Comparison of ENCODE assay signal across 8 mouse cellular contexts in the genomic region with DNA sequence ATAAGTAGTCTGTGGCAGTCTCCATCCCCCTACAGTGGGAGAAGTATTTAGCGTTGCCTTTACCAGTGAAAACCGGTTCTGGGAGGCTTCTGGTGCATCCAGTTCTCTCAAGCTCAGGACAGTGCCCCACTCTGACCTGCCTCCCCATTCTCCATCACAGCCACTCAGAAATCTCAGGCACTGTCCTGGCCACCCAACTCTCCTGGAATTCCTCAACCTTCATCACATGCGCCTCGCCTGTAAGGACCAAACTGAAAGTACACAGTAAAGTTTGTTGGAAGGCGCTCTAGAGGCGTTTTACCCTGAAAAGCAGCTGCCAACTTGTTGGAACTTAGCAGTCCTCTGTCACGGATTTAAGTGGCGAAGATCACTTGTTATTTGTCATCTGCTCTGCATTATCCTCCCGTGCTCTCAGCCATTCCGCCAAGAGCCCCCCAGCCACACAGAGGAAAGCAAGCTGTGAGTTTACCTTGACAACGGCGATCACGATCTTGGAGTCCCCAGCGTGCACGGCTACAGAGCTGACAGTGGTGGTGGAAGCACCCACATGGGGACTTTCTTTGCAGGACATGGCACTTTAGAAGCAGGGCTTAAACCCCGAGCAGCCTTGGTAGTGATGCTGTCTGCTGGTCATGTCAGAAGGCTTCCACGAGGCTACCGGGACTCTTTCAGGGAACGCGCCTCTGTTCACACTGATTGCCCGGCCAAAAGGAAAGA. TPM values are rescaled to one million over a fixed set of nuclear protein-coding genes. Genes with fewer than 3 reads are reported as not detected.
DNase-seq lines count a peak whose midpoint lies in the region; ATAC-seq and TF ChIP-seq lines count a peak whose summit lies in the region.

No protein-coding gene starts in this region.

- no peaks in the 10 kb centered on the region for H3K36me3 ChIP-seq in erythroblast, embryonic 14.5 days (ENCODE audit: control insufficient read depth)
- H3K36me3 ChIP-seq in heart, embryonic 16.5 days (ENCODE audit: control insufficient read depth, insufficient read depth), result peaks cover 5% of the 10 kb centered on the region; the same call in 1 of the 2 replicates
- no peaks in the 10 kb centered on the region for H3K36me3 ChIP-seq in kidney, postnatal 0 days (ENCODE audit: insufficient read depth, low read length)

- peak overlapping the region; percentile 80 for H3K27ac ChIP-seq in left cerebral cortex, adult 2 months
- H3K27ac ChIP-seq in heart, embryonic 16.5 days (ENCODE audit: low read length), result peak overlapping the region; percentile 98
- H3K27ac ChIP-seq in kidney, postnatal 0 days, result peak overlapping the region; percentile 85

- H3K27me3 ChIP-seq in erythroblast, embryonic 14.5 days (ENCODE audit: control insufficient read depth), result peaks cover 9% of the 10 kb centered on the region
- H3K27me3 ChIP-seq in heart, embryonic 16.5 days (ENCODE audit: control insufficient read depth, insufficient read depth, low read length), result no peaks in the 10 kb centered on the region
- H3K27me3 ChIP-seq in kidney, postnatal 0 days (ENCODE audit: insufficient read depth, low read length), result no peaks in the 10 kb centered on the region

- peak overlapping the region; percentile 81 for H3K9ac ChIP-seq in heart, embryonic 16.5 days (ENCODE audit: low read length)
- peak overlapping the region; percentile 61 for H3K9ac ChIP-seq in kidney, postnatal 0 days (ENCODE audit: low read depth, low read length)

- peak overlapping the region; percentile 43 for H3K4me3 ChIP-seq in left cerebral cortex, adult 2 months
- peak overlapping the region; percentile 66 for H3K4me3 ChIP-seq in erythroblast, embryonic 14.5 days (replicated peaks)
- peak overlapping the region; percentile 71 for H3K4me3 ChIP-seq in heart, embryonic 16.5 days (ENCODE audit: low read length)
- H3K4me3 ChIP-seq in kidney, postnatal 0 days (replicated peaks; ENCODE audit: low read depth, low read length), result peak overlapping the region; percentile 47

- intact Hi-C loops in left cerebral cortex, adult 2 months (cut with DNase I), result no loop called here
- intact Hi-C loops in left cerebral cortex, postnatal 36 days (cut with DNase I), result no loop called here

- H3K4me2 ChIP-seq in heart, embryonic 16.5 days (ENCODE audit: low read depth, low read length), result peak overlapping the region; percentile 69
- H3K4me2 ChIP-seq in kidney, postnatal 0 days (ENCODE audit: low read length), result peak overlapping the region; percentile 66

- WGBS in heart, embryonic 16.5 days, result 1% methylated on average over 21 of the region's 21 CpGs
- under 1% methylated on average over 21 of the region's 21 CpGs for WGBS in kidney, postnatal 0 days

- peaks cover 28% of the 10 kb centered on the region for H3K4me1 ChIP-seq in erythroblast, embryonic 14.5 days (ENCODE audit: control insufficient read depth)
- H3K4me1 ChIP-seq in heart, embryonic 16.5 days (ENCODE audit: control insufficient read depth, insufficient read depth, low read length), result peaks cover 42% of the 10 kb centered on the region
- peaks cover 21% of the 10 kb centered on the region; the same call in 1 of the 2 replicates for H3K4me1 ChIP-seq in kidney, postnatal 0 days (replicated peaks; ENCODE audit: insufficient read depth, low read length)

- TF ChIP-seq CTCF in left cerebral cortex, adult 2 months (IDR thresholded peaks at IDR 0.05), result no peak
- TF ChIP-seq CTCF in kidney, postnatal 0 days (IDR thresholded peaks at IDR 0.05; ENCODE audit: low read depth), result no peak

- ATAC-seq in heart, embryonic 16.5 days (replicated peaks; ENCODE audit: extremely low read depth, insufficient read depth, low FRiP score), result peak; percentile 80
- peak; percentile 76 for ATAC-seq in kidney, postnatal 0 days (replicated peaks; ENCODE audit: low FRiP score, low read depth)

- no peak for DNase-seq in left cerebral cortex, adult 2 months (ENCODE audit: extremely low spot score in 1 of 2, low spot score in 2 of 2)
- no peak for DNase-seq in left cerebral cortex, postnatal 36 days (ENCODE audit: low spot score in 2 of 2)
- DNase-seq in kidney, postnatal 0 days (ENCODE audit: low spot score), result peak; percentile 74
- DNase-seq in lung, postnatal 36 days, result peak; percentile 65
- DNase-seq in skeletal muscle tissue, adult 2 months (ENCODE audit: low read depth, low spot score), result peak; percentile 65
- DNase-seq in right cerebral cortex, postnatal 10 days (ENCODE audit: low spot score in 2 of 2), result no peak

- no peaks in the 10 kb centered on the region for H3K9me3 ChIP-seq in erythroblast, embryonic 14.5 days (ENCODE audit: control insufficient read depth, low read length)
- H3K9me3 ChIP-seq in heart, embryonic 16.5 days (replicated peaks; ENCODE audit: control insufficient read depth, low read length), result no peaks in the 10 kb centered on the region
- H3K9me3 ChIP-seq in kidney, postnatal 0 days (replicated peaks; ENCODE audit: low read length), result no peaks in the 10 kb centered on the region

RNA-seq across cellular contexts. Expression of a gene that starts 0.4 kb away (rescaled TPM):
- 10 to 100 TPM; 18.5 to 28.2 TPM for total RNA-seq in left cerebral cortex, adult 2 months (2021)
- total RNA-seq in left cerebral cortex, postnatal 36 days (2021), result 10 to 100 TPM; 21.5 to 24.2 TPM
- polyA plus RNA-seq in erythroblast, embryonic 14.5 days (2012), result 0.01 and 0.15 TPM in 2 replicates
- 139 and 153 TPM in 2 replicates for polyA plus RNA-seq in heart, embryonic 16.5 days (2015; fragmentation: Nextera tagmentation; extraction: Ambion mirVana)
- 12.7 and 12.9 TPM in 2 replicates for polyA plus RNA-seq in kidney, postnatal 0 days (2015; fragmentation: Nextera tagmentation; extraction: Ambion mirVana)

Comparison
In these comparisons a context has a peak if more than half of its experiments do, and no peak if none do; other contexts are left out.
1. DNase-seq: peak in kidney, postnatal 0 days (single experiment), lung, postnatal 36 days (single experiment) and skeletal muscle tissue, adult 2 months (single experiment); none in left cerebral cortex, adult 2 months (0 of 2), left cerebral cortex, postnatal 36 days (0 of 2) and right cerebral cortex, postnatal 10 days (0 of 2).
2. RNA of a gene that starts 0.4 kb away (polyA plus RNA-seq): 139 to 153 TPM in heart, embryonic 16.5 days and 12.7 to 12.9 TPM in kidney, postnatal 0 days; 0.01 to 0.15 TPM in erythroblast, embryonic 14.5 days; every median in the first group is over 10 times any median in the second.
3. Peak in every context shown above with its lines, with median percentiles within 50 percentile points of each other: H3K27ac ChIP-seq and H3K4me3 ChIP-seq.